Mouse (Mus musculus): ENCODE data around the gene Man1b1. TPM values are rescaled to one million over a fixed set of nuclear protein-coding genes. Genes with fewer than 3 reads are reported as not detected.

Gene Man1b1
- polyA plus RNA-seq, 1 experiment from 2014 or later: 47.0 TPM

- no peak overlapping the region for H3K9ac ChIP-seq
- H3K4me1 ChIP-seq: peaks cover 32% of the 10 kb centered on the region
- peaks cover 98% of the 10 kb centered on the region for H3K27me3 ChIP-seq
- no peak overlapping the region for H3K27ac ChIP-seq
- no peak overlapping the region; the same call in 1 of the 2 replicates for H3K4me2 ChIP-seq
- ATAC-seq (ENCODE audit: insufficient number of reproducible peaks, low FRiP score, low TSS enrichment, low read depth): no peak
- no peak overlapping the region; the same call in 1 of the 2 replicates for H3K4me3 ChIP-seq
- no peaks in the 10 kb centered on the region for H3K36me3 ChIP-seq
- WGBS: 24% methylated on average over 16 of the region's 16 CpGs
- H3K9me3 ChIP-seq: no peaks in the 10 kb centered on the region
Measured at GRCm38 (mm10) chr2:25400291-25400690, 68.2 kb downstream of the Man1b1 start.

DNA sequence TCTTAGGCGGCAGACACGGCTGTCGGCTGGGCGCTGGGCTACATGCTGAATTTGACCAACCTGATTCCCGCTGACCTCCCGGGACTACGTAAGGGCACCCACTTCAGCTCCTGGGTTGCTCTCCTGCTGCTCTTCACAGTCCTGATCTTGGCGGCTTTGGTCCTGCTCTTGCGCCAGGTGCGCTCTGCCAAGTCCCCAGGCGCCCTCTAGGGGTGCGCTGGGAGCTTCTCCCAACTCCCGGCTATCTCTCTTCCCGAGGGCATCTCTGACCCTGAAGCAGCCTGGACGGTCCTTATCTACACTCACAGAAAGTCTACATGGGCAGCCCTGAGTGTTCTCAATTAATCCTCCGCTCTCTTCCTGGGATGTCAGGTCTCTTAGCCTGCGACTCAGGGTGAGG is 68.6 kb downstream of the Man1b1 start:
- WGBS: 3% methylated on average over 17 of the region's 17 CpGs
- no peaks in the 10 kb centered on the region for H3K9me3 ChIP-seq
- H3K36me3 ChIP-seq: no peaks in the 10 kb centered on the region
- H3K4me3 ChIP-seq: peak overlapping the region; percentile 9
- peaks cover 28% of the 10 kb centered on the region for H3K4me1 ChIP-seq
- peaks cover 98% of the 10 kb centered on the region for H3K27me3 ChIP-seq
- no peak overlapping the region for H3K27ac ChIP-seq
- H3K9ac ChIP-seq: no peak overlapping the region
- ATAC-seq (ENCODE audit: insufficient number of reproducible peaks, low FRiP score, low TSS enrichment, low read depth): no peak
- no peak overlapping the region; the same call in 1 of the 2 replicates for H3K4me2 ChIP-seq

Other genes with a start within 250 kb of the Man1b1 start
- gene Noxa1, start 237.2 kb upstream of the Man1b1 start, polyA plus RNA-seq (2015; fragmentation: Nextera tagmentation; extraction: Ambion mirVana): 0.18 TPM in 1 of 2 replicates, not detected in the other
- 28.5 and 33.5 TPM in 2 replicates for gene Nrarp, start 151.6 kb upstream of the Man1b1 start, polyA plus RNA-seq (2015; fragmentation: Nextera tagmentation; extraction: Ambion mirVana)
- 8.9 and 10.0 TPM in 2 replicates for gene Tor4a, start 135.5 kb upstream of the Man1b1 start, polyA plus RNA-seq (2015; fragmentation: Nextera tagmentation; extraction: Ambion mirVana)
- gene Nelfb, start 120.8 kb upstream of the Man1b1 start, polyA plus RNA-seq (2015; fragmentation: Nextera tagmentation; extraction: Ambion mirVana): 114 and 117 TPM in 2 replicates
- gene Stpg3, start 117.7 kb upstream of the Man1b1 start, polyA plus RNA-seq (2015; fragmentation: Nextera tagmentation; extraction: Ambion mirVana): not detected in 2 replicates
- 0.81 TPM in 1 of 2 replicates, not detected in the other for gene Fam166a, start 113.6 kb upstream of the Man1b1 start, polyA plus RNA-seq (2015; fragmentation: Nextera tagmentation; extraction: Ambion mirVana)
- 554 and 617 TPM in 2 replicates for gene Tubb4b, start 107.6 kb upstream of the Man1b1 start, polyA plus RNA-seq (2015; fragmentation: Nextera tagmentation; extraction: Ambion mirVana)
- gene Slc34a3, start 98.0 kb upstream of the Man1b1 start, polyA plus RNA-seq (2015; fragmentation: Nextera tagmentation; extraction: Ambion mirVana): not detected in 2 replicates
- gene Rnf224, start 95.6 kb upstream of the Man1b1 start, polyA plus RNA-seq (2015; fragmentation: Nextera tagmentation; extraction: Ambion mirVana): 0.57 and 0.58 TPM in 2 replicates
- 16.9 and 17.5 TPM in 2 replicates for gene Rnf208, start 90.1 kb upstream of the Man1b1 start, polyA plus RNA-seq (2015; fragmentation: Nextera tagmentation; extraction: Ambion mirVana)
- 83.9 and 100 TPM in 2 replicates for gene Cysrt1, start 89.9 kb upstream of the Man1b1 start, polyA plus RNA-seq (2015; fragmentation: Nextera tagmentation; extraction: Ambion mirVana)
- gene AL732309.1, start 85.5 kb upstream of the Man1b1 start, polyA plus RNA-seq (2015; fragmentation: Nextera tagmentation; extraction: Ambion mirVana): 10.2 and 10.4 TPM in 2 replicates
- 21.4 and 24.2 TPM in 2 replicates for gene Tmem203, start 76.9 kb upstream of the Man1b1 start, polyA plus RNA-seq (2015; fragmentation: Nextera tagmentation; extraction: Ambion mirVana)
- gene Tprn, start 69.7 kb upstream of the Man1b1 start, polyA plus RNA-seq (2015; fragmentation: Nextera tagmentation; extraction: Ambion mirVana): 8.5 and 8.6 TPM in 2 replicates
- gene Ssna1, start 59.9 kb upstream of the Man1b1 start, polyA plus RNA-seq (2015; fragmentation: Nextera tagmentation; extraction: Ambion mirVana): 241 and 244 TPM in 2 replicates
- gene Anapc2, start 59.9 kb upstream of the Man1b1 start, polyA plus RNA-seq (2015; fragmentation: Nextera tagmentation; extraction: Ambion mirVana): 136 and 140 TPM in 2 replicates
- gene Tmem210, start 44.2 kb upstream of the Man1b1 start, polyA plus RNA-seq (2015; fragmentation: Nextera tagmentation; extraction: Ambion mirVana): not detected in 2 replicates
- gene Lrrc26, start 42.4 kb upstream of the Man1b1 start, polyA plus RNA-seq (2015; fragmentation: Nextera tagmentation; extraction: Ambion mirVana): 0.61 and 0.92 TPM in 2 replicates
- gene Grin1, start 13.2 kb upstream of the Man1b1 start, polyA plus RNA-seq (2015; fragmentation: Nextera tagmentation; extraction: Ambion mirVana): 0.71 and 0.87 TPM in 2 replicates
- gene Dpp7, start 24.0 kb downstream of the Man1b1 start, polyA plus RNA-seq (2015; fragmentation: Nextera tagmentation; extraction: Ambion mirVana): 24.0 and 25.1 TPM in 2 replicates
- 16.9 and 23.6 TPM in 2 replicates for gene Uap1l1, start 33.3 kb downstream of the Man1b1 start, polyA plus RNA-seq (2015; fragmentation: Nextera tagmentation; extraction: Ambion mirVana)
- gene Sapcd2, start 40.0 kb downstream of the Man1b1 start, polyA plus RNA-seq (2015; fragmentation: Nextera tagmentation; extraction: Ambion mirVana): 30.5 and 31.9 TPM in 2 replicates
- 4.2 and 11.7 TPM in 2 replicates for gene Entpd2, start 63.5 kb downstream of the Man1b1 start, polyA plus RNA-seq (2015; fragmentation: Nextera tagmentation; extraction: Ambion mirVana)
- 51.7 and 54.3 TPM in 2 replicates for gene Npdc1, start 67.0 kb downstream of the Man1b1 start, polyA plus RNA-seq (2015; fragmentation: Nextera tagmentation; extraction: Ambion mirVana)
- gene Fut7, start 90.9 kb downstream of the Man1b1 start, polyA plus RNA-seq (2015; fragmentation: Nextera tagmentation; extraction: Ambion mirVana): 0.18 TPM in 1 of 2 replicates, not detected in the other
- 4.2 and 5.9 TPM in 2 replicates for gene Abca2, start 96.4 kb downstream of the Man1b1 start, polyA plus RNA-seq (2015; fragmentation: Nextera tagmentation; extraction: Ambion mirVana)
- gene Clic3, start 124.5 kb downstream of the Man1b1 start, polyA plus RNA-seq (2015; fragmentation: Nextera tagmentation; extraction: Ambion mirVana): 99.3 and 111 TPM in 2 replicates
- 49.9 and 56.9 TPM in 2 replicates for gene Paxx, start 128.8 kb downstream of the Man1b1 start, polyA plus RNA-seq (2015; fragmentation: Nextera tagmentation; extraction: Ambion mirVana)
- 4.1 and 9.1 TPM in 2 replicates for gene Ptgds, start 137.7 kb downstream of the Man1b1 start, polyA plus RNA-seq (2015; fragmentation: Nextera tagmentation; extraction: Ambion mirVana)
- gene Lcn12, start 161.6 kb downstream of the Man1b1 start, polyA plus RNA-seq (2015; fragmentation: Nextera tagmentation; extraction: Ambion mirVana): not detected in 2 replicates
- gene Fbxw5, start 168.4 kb downstream of the Man1b1 start, polyA plus RNA-seq (2015; fragmentation: Nextera tagmentation; extraction: Ambion mirVana): 73.0 and 81.4 TPM in 2 replicates
- 4.6 and 5.6 TPM in 2 replicates for gene C8g, start 169.4 kb downstream of the Man1b1 start, polyA plus RNA-seq (2015; fragmentation: Nextera tagmentation; extraction: Ambion mirVana)
- gene Traf2, start 214.6 kb downstream of the Man1b1 start, polyA plus RNA-seq (2015; fragmentation: Nextera tagmentation; extraction: Ambion mirVana): 34.4 and 35.7 TPM in 2 replicates
- 388 and 396 TPM in 2 replicates for gene Edf1, start 225.5 kb downstream of the Man1b1 start, polyA plus RNA-seq (2015; fragmentation: Nextera tagmentation; extraction: Ambion mirVana)
- 0.81 and 6.0 TPM in 2 replicates for gene Mamdc4, start 242.5 kb downstream of the Man1b1 start, polyA plus RNA-seq (2015; fragmentation: Nextera tagmentation; extraction: Ambion mirVana)
- 129 and 139 TPM in 2 replicates for gene Phpt1, start 242.9 kb downstream of the Man1b1 start, polyA plus RNA-seq (2015; fragmentation: Nextera tagmentation; extraction: Ambion mirVana)
- gene Ajm1, start 249.4 kb downstream of the Man1b1 start, polyA plus RNA-seq (2015; fragmentation: Nextera tagmentation; extraction: Ambion mirVana): 0.29 and 0.44 TPM in 2 replicates

All from limb, embryonic 15.5 days (tissue).